Mouse (Mus musculus) testis, adult 2 months (tissue): ENCODE data around the gene Tbl1xr1.

Experiments
- CTCF ChIP-seq: fragments of 200-500 bp; IDR thresholded peaks from 2 replicates; pipeline ENCODE4 v1.5.1; 2012; ENCODE audit warnings: low read depth, mild to moderate bottlenecking, inconsistent platforms, low read length, moderate library complexity; ENCODE audit not compliant: control insufficient read depth, insufficient read depth, insufficient replicate concordance
- POLR2A ChIP-seq: fragments of 200-500 bp; IDR thresholded peaks from 2 replicates; pipeline ENCODE4 v1.6.1; 2012; ENCODE audit warnings: low read depth, mild to moderate bottlenecking, inconsistent platforms, low read length, moderate library complexity; ENCODE audit not compliant: control insufficient read depth

GRCm38 (mm10) chr3:22076561-22076935 lies at the start of gene Tbl1xr1:
- no peak; the same call in 1 of the 2 replicates for TF ChIP-seq POLR2A
- TF ChIP-seq CTCF, result no peak
